Mouse (Mus musculus) CH12.LX (cell line): ENCODE results near the gene Zbtb49. TPM values are rescaled to one million over a fixed set of nuclear protein-coding genes. Genes with fewer than 3 reads are reported as not detected.

Experiments
- DNase-seq: peaks from one replicate; pipeline ENCODE4 v3.0.0-alpha.2; 2013; ENCODE audit errors: extremely low read depth
- H3K27ac ChIP-seq: 2 replicates; pipeline ENCODE4 v1.5.1; 2012; ENCODE audit warnings: low read depth, mild to moderate bottlenecking, control low read depth, moderate library complexity; ENCODE audit not compliant: insufficient read depth
- H3K27me3 ChIP-seq: replicated peaks from 2 replicates; pipeline ENCODE3; 2012; ENCODE audit warnings: inconsistent platforms
- H3K36me3 ChIP-seq, 2 experiments: replicated peaks in 1 of 2; 2 replicates each; pipeline versions ENCODE3 to v1.6.1; 2012; ENCODE audit warnings: inconsistent platforms in 1 of 2, low read length in 1 of 2, mild to moderate bottlenecking in 1 of 2, mixed read lengths in 1 of 2, moderate library complexity in 1 of 2; ENCODE audit not compliant: control insufficient read depth in 1 of 2, insufficient read depth in 1 of 2
- H3K4me1 ChIP-seq, 2 experiments: 2 replicates each; pipeline ENCODE4 v1.6.1; 2012; ENCODE audit warnings: inconsistent platforms in 1 of 2, moderate library complexity in 1 of 2; ENCODE audit not compliant: insufficient read depth in 2 of 2, control insufficient read depth in 1 of 2
- H3K4me2 ChIP-seq: 2 replicates; pipeline ENCODE4 v1.6.1; 2012; ENCODE audit warnings: low read depth, mild to moderate bottlenecking, control low read depth; ENCODE audit not compliant: poor library complexity, insufficient read depth, severe bottlenecking
- H3K4me3 ChIP-seq, 3 experiments: fragments of 150-350 bp in 1 of 3; sonication (generic) in 1 of 3; replicated peaks in 1 of 3; 2 replicates each; pipeline versions ENCODE3 to v1.5.1; 2011 to 2012; ENCODE audit warnings: low read depth in 2 of 3, low read length in 2 of 3, mild to moderate bottlenecking in 2 of 3, moderate library complexity in 2 of 3, control low read depth in 1 of 3, improper control_type of control experiment in 1 of 3, inconsistent platforms in 1 of 3, mixed read lengths in 1 of 3; ENCODE audit not compliant: poor library complexity in 1 of 3
- H3K79me2 ChIP-seq: replicated peaks from 2 replicates; pipeline ENCODE4 v1.6.1; 2012; ENCODE audit warnings: mild to moderate bottlenecking, moderate library complexity; ENCODE audit not compliant: control insufficient read depth, poor library complexity, insufficient read depth, severe bottlenecking; ENCODE audit errors: extremely low read depth
- H3K9ac ChIP-seq: 2 replicates; pipeline ENCODE4 v1.6.1; 2012; ENCODE audit warnings: low read depth, mild to moderate bottlenecking, control low read depth, moderate library complexity; ENCODE audit not compliant: insufficient read depth
- H3K9me3 ChIP-seq: replicated peaks from 2 replicates; pipeline ENCODE3; 2012; ENCODE audit warnings: low read length, inconsistent platforms, mixed read lengths
- BHLHE40 ChIP-seq: IDR thresholded peaks from 2 replicates; pipeline ENCODE4 v1.6.1; 2011; ENCODE audit warnings: mild to moderate bottlenecking, low read depth, low read length, improper control_type of control experiment
- CHD2 ChIP-seq: IDR thresholded peaks from 2 replicates; pipeline ENCODE4 v1.6.1; 2011; ENCODE audit warnings: low read length, improper control_type of control experiment
- CTCF ChIP-seq, 2 experiments: IDR thresholded peaks in 1 of 2; conservative IDR thresholded peaks in 1 of 2; 2 replicates each; pipeline ENCODE4 v1.5.1; 2011 to 2012; ENCODE audit warnings: low read depth in 2 of 2, low read length in 2 of 2, improper control_type of control experiment in 1 of 2, inconsistent platforms in 1 of 2, mild to moderate bottlenecking in 1 of 2, moderate library complexity in 1 of 2
- E2F4 ChIP-seq: IDR thresholded peaks from 2 replicates; pipeline ENCODE4 v1.6.1; 2011; ENCODE audit warnings: low read depth, low read length, improper control_type of control experiment; ENCODE audit not compliant: insufficient replicate concordance
- ELF1 ChIP-seq: IDR thresholded peaks from 2 replicates; pipeline ENCODE4 v1.6.1; 2014; ENCODE audit warnings: low read depth, mild to moderate bottlenecking, inconsistent platforms, low read length, improper control_type of control experiment
- EP300 ChIP-seq: IDR thresholded peaks from 2 replicates; pipeline ENCODE4 v1.6.1; 2011; ENCODE audit warnings: low read length, improper control_type of control experiment
- GABPA ChIP-seq: IDR thresholded peaks from 2 replicates; pipeline ENCODE4 v1.6.1; 2012; ENCODE audit warnings: low read depth, low read length, improper control_type of control experiment, inconsistent platforms; ENCODE audit not compliant: insufficient replicate concordance
- JUN ChIP-seq: IDR thresholded peaks from 2 replicates; pipeline ENCODE4 v1.6.1; 2011; ENCODE audit warnings: low read depth, mild to moderate bottlenecking, low read length, improper control_type of control experiment, moderate library complexity; ENCODE audit not compliant: insufficient read depth
- JUND ChIP-seq: conservative IDR thresholded peaks from 2 replicates; pipeline ENCODE4 v1.6.1; 2011; ENCODE audit warnings: low read depth, low read length, improper control_type of control experiment
- MAX ChIP-seq: IDR thresholded peaks from 2 replicates; pipeline ENCODE4 v1.6.1; 2011; ENCODE audit warnings: low read length, improper control_type of control experiment
- MEF2A ChIP-seq: IDR thresholded peaks from 2 replicates; pipeline ENCODE4 v1.6.1; 2014; ENCODE audit warnings: low read depth, mild to moderate bottlenecking, inconsistent platforms, low read length, improper control_type of control experiment, borderline replicate concordance
- PAX5 ChIP-seq: IDR thresholded peaks from 2 replicates; pipeline ENCODE4 v1.6.1; 2012; ENCODE audit warnings: low read length, inconsistent platforms, mixed read lengths
- POLR2AphosphoS2 ChIP-seq: IDR thresholded peaks from 2 replicates; pipeline ENCODE4 v1.6.1; 2011; ENCODE audit warnings: low read depth, low read length, improper control_type of control experiment
- RAD21 ChIP-seq: IDR thresholded peaks from 2 replicates; pipeline ENCODE4 v1.6.1; 2011; ENCODE audit warnings: low read depth, mild to moderate bottlenecking, low read length, improper control_type of control experiment, moderate library complexity
- RCOR1 ChIP-seq: conservative IDR thresholded peaks from 2 replicates; pipeline ENCODE4 v1.6.1; 2012; ENCODE audit warnings: low read depth, mild to moderate bottlenecking, inconsistent platforms, low read length, improper control_type of control experiment
- SMC3 ChIP-seq: IDR thresholded peaks from 2 replicates; pipeline ENCODE4 v1.6.1; 2011; ENCODE audit warnings: low read depth, low read length, improper control_type of control experiment
- TCF12 ChIP-seq: IDR thresholded peaks from 2 replicates; pipeline ENCODE4 v1.6.1; 2014; ENCODE audit warnings: low read depth, mild to moderate bottlenecking, inconsistent platforms, low read length, improper control_type of control experiment
- UBTF ChIP-seq: IDR thresholded peaks from 2 replicates; pipeline ENCODE4 v1.6.1; 2012; ENCODE audit warnings: low read depth, mild to moderate bottlenecking, inconsistent platforms, low read length, improper control_type of control experiment, moderate library complexity
- USF1 ChIP-seq: IDR thresholded peaks from 2 replicates; pipeline ENCODE4 v1.6.1; 2014; ENCODE audit warnings: low read depth, mild to moderate bottlenecking, inconsistent platforms, low read length, improper control_type of control experiment
- USF2 ChIP-seq: conservative IDR thresholded peaks from 2 replicates; pipeline ENCODE4 v1.6.1; 2011; ENCODE audit warnings: low read depth, low read length, improper control_type of control experiment
- ZKSCAN1 ChIP-seq: IDR thresholded peaks from 2 replicates; pipeline ENCODE4 v1.6.1; 2012; ENCODE audit warnings: low read depth, inconsistent platforms, low read length, improper control_type of control experiment, borderline replicate concordance
- ZMIZ1 ChIP-seq: IDR thresholded peaks from 2 replicates; pipeline ENCODE4 v1.6.1; 2012; ENCODE audit warnings: low read depth, mild to moderate bottlenecking, inconsistent platforms, low read length, improper control_type of control experiment
- ZNF384 ChIP-seq: IDR thresholded peaks from 2 replicates; pipeline ENCODE4 v1.6.1; 2012; ENCODE audit warnings: low read depth, low read length, improper control_type of control experiment, inconsistent platforms
- dilution Hi-C: fragments of 300-500 bp; cut with MboI; formaldehyde crosslinking; loops from 2 replicates; pipeline ENCODE4 v1.14.3; 2020; ENCODE audit warnings: low sequenced_read_pairs; ENCODE audit not compliant: extremely low pct_unique_long_range_greater_than_20kb, extremely low pct_ligation_motif_present
- in situ Hi-C: fragments of 300-500 bp; cut with MboI; formaldehyde crosslinking; loops from 3 replicates; pipeline ENCODE4 v1.14.3; 2019; ENCODE audit warnings: low sequenced_read_pairs, low pct_ligation_motif_present, low pct_unique_long_range_greater_than_20kb, mixed read lengths
- polyA plus RNA-seq: library from polyadenylated mRNA; unstranded; fragments of >175 nt; gene quantifications from 2 replicates; pipeline ENCODE4 v1.2.1, GENCODE M21; 2012; ENCODE audit warnings: low read depth; ENCODE audit not compliant: insufficient read length
- total RNA-seq, 2 experiments: library from RNA; depleted of rRNA; stranded (reverse); fragments of 300-350 nt in 1 of 2; fragments of >200 nt in 1 of 2; gene quantifications; 2 replicates each; pipeline ENCODE4 v1.2.3; 2012 to 2014

Gene Zbtb49
- total and polyA plus RNA-seq, 3 experiments, result 4.7 to 8.2 (median 4.9) TPM

DNA sequence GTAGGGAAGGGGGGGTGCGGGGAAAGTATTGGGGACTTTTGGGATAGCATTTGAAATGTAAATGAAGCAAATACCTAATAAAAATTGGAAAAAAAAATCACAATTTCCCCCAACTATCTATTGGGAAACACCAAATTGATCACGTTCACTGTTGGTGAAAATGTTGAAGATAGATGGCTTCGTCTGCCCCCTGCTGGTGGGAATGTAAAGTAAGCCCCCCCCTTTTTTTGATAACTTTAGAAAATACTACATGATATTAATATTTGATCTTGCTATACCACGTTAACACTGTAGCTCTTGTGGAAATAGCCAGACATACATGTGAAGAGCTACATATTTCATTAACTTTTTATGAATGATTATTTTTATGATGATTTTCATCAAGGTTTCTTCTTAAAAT is 34.9 kb upstream of the Zbtb49 start:
- Histone ChIP-seq H3K4me1 (peaks cover 12 to 30% of the 10 kb centered on the region in 2 experiments), H3K79me2 (no peaks in the 10 kb centered on the region), H3K9ac (no peak overlapping the region), H3K4me3 (no peak overlapping the region), H3K9me3 (peaks cover 6% of the 10 kb centered on the region), H3K27ac (no peak overlapping the region), H3K4me2 (no peak overlapping the region), H3K36me3 (no peaks in the 10 kb centered on the region), H3K27me3 (no peaks in the 10 kb centered on the region)
- in situ Hi-C loops (no loop called here), dilution Hi-C loops (no loop called here)
- no peak for TF ChIP-seq MEF2A
- peak; percentile 11; the same call in 1 of the 2 replicates for TF ChIP-seq SMC3
- no peak for TF ChIP-seq JUN
- no peak for TF ChIP-seq MAX
- no peak for TF ChIP-seq PAX5
- no peak for TF ChIP-seq CHD2
- TF ChIP-seq POLR2AphosphoS2, result no peak
- peak; percentile 17 to 65; a peak in 2 of 4 replicates for TF ChIP-seq CTCF (conservative IDR thresholded peaks at IDR 0.05 in 1 of 2, IDR thresholded peaks at IDR 0.05 in 1 of 2; ENCODE audit: low read depth in 2 of 2, low read length in 2 of 2)
- no peak for TF ChIP-seq ELF1
- TF ChIP-seq BHLHE40, result peak; percentile 51
- no peak for TF ChIP-seq GABPA
- no peak for TF ChIP-seq E2F4
- TF ChIP-seq USF1, result no peak
- no peak for TF ChIP-seq ZNF384
- TF ChIP-seq RCOR1, result no peak
- TF ChIP-seq RAD21, result peak; percentile 37
- TF ChIP-seq EP300, result no peak
- TF ChIP-seq TCF12, result no peak
- no peak for TF ChIP-seq USF2
- TF ChIP-seq ZKSCAN1, result no peak
- no peak for TF ChIP-seq ZMIZ1
- no peak for DNase-seq

DNA sequence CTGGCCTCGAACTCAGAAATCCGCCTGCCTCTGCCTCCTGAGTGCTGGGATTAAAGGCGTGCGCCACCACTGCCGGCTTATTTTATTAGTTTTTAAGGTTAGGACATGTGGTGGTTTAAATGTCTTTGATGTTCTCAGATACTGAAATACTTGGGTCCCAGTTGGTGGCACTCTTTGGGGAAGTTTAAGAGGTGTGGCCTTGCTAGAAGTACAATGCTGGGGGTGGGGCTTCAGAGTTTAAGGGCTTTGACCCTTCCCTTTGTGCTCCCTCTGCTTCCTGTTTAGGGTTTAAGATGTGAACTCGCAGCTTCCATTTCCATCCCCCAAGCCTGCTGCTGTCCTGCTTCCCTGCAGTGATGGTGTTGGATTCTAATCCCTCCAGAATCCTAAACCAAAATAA is 21.7 kb upstream of the Zbtb49 start:
- dilution Hi-C loops, result no loop called here
- in situ Hi-C loops, result no loop called here

More for the DNA sequence above, 21.7 kb upstream of the Zbtb49 start:
- H3K9me3 ChIP-seq, result no peaks in the 10 kb centered on the region
- no peaks in the 10 kb centered on the region for H3K27me3 ChIP-seq
- TF ChIP-seq JUND (no peak), ZNF384 (no peak), USF1 (no peak), CHD2 (no peak), UBTF (no peak)
- TF ChIP-seq, all 38 proteins: peak for 0
- no peaks in the 10 kb centered on the region for H3K4me1 ChIP-seq
- no peak overlapping the region for H3K9ac ChIP-seq
- no peak overlapping the region for H3K27ac ChIP-seq
- H3K36me3 ChIP-seq, result peaks cover 0 to 4% of the 10 kb centered on the region in 2 experiments
- H3K79me2 ChIP-seq, result no peaks in the 10 kb centered on the region
- H3K4me3 ChIP-seq, result no peak overlapping the region
- no peak overlapping the region for H3K4me2 ChIP-seq
- DNase-seq, result no peak
